Mouse (Mus musculus): ENCODE measurements around the gene Dock3. TPM values are rescaled to one million over a fixed set of nuclear protein-coding genes. Genes with fewer than 3 reads are reported as not detected.

Gene Dock3
- polyA plus RNA-seq, 1 experiment from 2014 or later = 0.57 TPM

DNA sequence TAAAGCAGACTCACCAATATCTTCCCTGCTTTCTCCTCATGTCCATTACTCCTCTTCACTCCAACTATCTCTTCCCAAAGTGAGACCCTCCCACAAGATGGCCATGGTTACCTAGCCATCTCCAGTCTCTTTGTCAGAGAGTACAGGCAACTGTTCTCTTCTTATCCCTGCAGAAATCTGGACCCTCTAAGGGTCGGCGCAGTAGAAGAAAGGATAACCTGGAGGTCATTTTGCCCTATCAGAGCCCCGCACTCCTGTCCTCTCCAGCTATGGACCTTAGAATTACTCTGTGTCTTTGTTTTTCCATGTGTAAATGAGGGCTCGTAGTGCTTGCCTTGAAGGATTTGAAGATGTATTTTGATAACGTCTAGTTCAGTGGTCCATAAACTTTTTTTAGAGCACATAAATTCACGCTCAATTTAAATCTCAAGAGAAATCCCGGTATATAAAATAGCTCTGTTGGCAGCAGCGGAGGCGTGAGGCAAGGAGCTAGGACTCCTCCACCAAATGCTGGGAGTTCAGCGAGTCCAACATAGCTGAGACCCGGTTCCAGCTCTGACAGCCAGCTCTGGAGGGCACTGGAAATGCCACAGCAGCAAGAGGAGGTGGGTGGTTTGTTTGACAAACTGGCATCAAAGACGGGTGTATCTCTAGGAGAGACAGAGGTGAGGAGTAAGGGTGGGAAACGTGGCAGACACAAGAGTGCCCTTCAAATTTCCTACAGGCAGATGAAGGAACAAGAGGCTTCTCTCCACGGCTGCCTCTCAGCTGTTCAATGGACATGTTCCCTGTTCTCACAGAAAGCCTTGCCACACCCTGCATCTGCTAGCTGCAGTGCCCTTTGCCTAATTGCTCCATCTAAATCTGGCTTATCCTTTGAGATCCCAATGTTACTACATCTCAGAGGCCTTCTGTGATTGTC is 19.0 kb upstream of the Dock3 start:
- H3K9ac ChIP-seq (ENCODE audit: low read length) = no peak overlapping the region
- no peaks in the 10 kb centered on the region for H3K4me1 ChIP-seq (replicated peaks; ENCODE audit: control insufficient read depth, insufficient read depth, low read length)
- ATAC-seq (replicated peaks; ENCODE audit: low FRiP score, low TSS enrichment, low read depth) (no peak), DNase-seq (ENCODE audit: low spot score) (no peak)
- 83% methylated on average over 14 of the region's 14 CpGs for WGBS
- no peak overlapping the region for H3K27ac ChIP-seq (ENCODE audit: low read depth)
- H3K4me2 ChIP-seq (ENCODE audit: low read length) = no peak overlapping the region
- no peak overlapping the region for H3K4me3 ChIP-seq (ENCODE audit: low read depth, low read length)
- H3K36me3 ChIP-seq (ENCODE audit: control insufficient read depth, insufficient read depth, low read length) = no peaks in the 10 kb centered on the region
- H3K27me3 ChIP-seq (replicated peaks; ENCODE audit: control insufficient read depth, insufficient read depth, low read length) = 0 out of 2 replicates have a peak, but pooled peaks cover 4% of the 10 kb centered on the region
- H3K9me3 ChIP-seq (ENCODE audit: control insufficient read depth, low read length) = no peaks in the 10 kb centered on the region

DNA sequence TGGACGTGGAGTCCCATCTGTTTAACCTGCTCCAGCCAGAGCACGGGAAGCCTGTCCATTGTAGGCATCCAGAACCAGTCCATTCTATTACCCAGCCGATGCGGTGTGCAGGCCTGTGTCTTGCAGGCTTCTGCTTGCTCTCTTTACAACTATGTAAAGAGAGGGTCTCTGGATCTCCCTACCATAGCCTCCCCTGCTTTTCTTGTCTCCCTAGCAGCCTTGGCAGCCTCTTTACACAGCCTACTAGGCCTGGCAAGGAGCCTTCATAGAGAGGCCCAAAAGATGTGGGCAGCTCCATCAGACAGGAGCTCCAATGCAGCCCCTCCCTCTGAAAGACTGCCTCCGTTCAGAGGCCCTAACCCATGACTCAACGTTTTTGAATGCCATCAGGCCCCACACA is 17.4 kb upstream of the Dock3 start:
- H3K4me2 ChIP-seq (ENCODE audit: low read length) = no peak overlapping the region
- H3K4me1 ChIP-seq (replicated peaks; ENCODE audit: control insufficient read depth, insufficient read depth, low read length) = no peaks in the 10 kb centered on the region
- WGBS = 69% methylated on average over 6 of the region's 6 CpGs
- H3K4me3 ChIP-seq (ENCODE audit: low read depth, low read length) = no peak overlapping the region
- no peaks in the 10 kb centered on the region for H3K9me3 ChIP-seq (ENCODE audit: control insufficient read depth, low read length)
- DNase-seq (ENCODE audit: low spot score) (no peak), ATAC-seq (replicated peaks; ENCODE audit: low FRiP score, low TSS enrichment, low read depth) (no peak)
- no peaks in the 10 kb centered on the region for H3K36me3 ChIP-seq (ENCODE audit: control insufficient read depth, insufficient read depth, low read length)
- no peak overlapping the region for H3K27ac ChIP-seq (ENCODE audit: low read depth)
- H3K27me3 ChIP-seq (replicated peaks; ENCODE audit: control insufficient read depth, insufficient read depth, low read length) = 0 out of 2 replicates have a peak, but pooled peaks cover 4% of the 10 kb centered on the region
- H3K9ac ChIP-seq (ENCODE audit: low read length) = no peak overlapping the region

DNA sequence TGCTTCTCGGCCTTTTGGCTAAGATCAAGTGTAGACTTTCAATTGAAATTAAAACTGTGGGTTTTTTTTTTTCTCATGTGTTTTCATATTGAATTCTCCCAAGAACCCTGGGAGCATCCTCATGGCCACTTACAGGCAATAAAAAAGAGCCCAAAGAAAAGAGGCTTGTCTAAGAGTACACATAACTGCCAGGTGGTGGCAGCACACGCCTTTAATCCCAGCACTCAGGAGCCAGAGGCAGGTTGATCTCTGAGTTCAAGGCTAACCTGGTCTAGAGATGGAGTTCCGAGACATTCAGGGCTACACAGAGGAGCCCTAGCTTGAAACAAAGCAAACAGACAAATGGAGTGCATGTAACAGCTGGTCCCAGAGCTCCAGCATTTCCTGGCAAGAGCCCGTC is 14.5 kb upstream of the Dock3 start:
- 56% methylated on average over 4 of the region's 4 CpGs for WGBS
- H3K4me1 ChIP-seq (replicated peaks; ENCODE audit: control insufficient read depth, insufficient read depth, low read length) = no peaks in the 10 kb centered on the region
- H3K9ac ChIP-seq (ENCODE audit: low read length) = no peak overlapping the region
- H3K27ac ChIP-seq (ENCODE audit: low read depth) = no peak overlapping the region
- ATAC-seq (replicated peaks; ENCODE audit: low FRiP score, low TSS enrichment, low read depth) (no peak), DNase-seq (ENCODE audit: low spot score) (peak; percentile 45)
- 0 out of 2 replicates have a peak, but pooled peaks cover 4% of the 10 kb centered on the region for H3K27me3 ChIP-seq (replicated peaks; ENCODE audit: control insufficient read depth, insufficient read depth, low read length)
- no peaks in the 10 kb centered on the region for H3K9me3 ChIP-seq (ENCODE audit: control insufficient read depth, low read length)
- H3K4me3 ChIP-seq (ENCODE audit: low read depth, low read length) = no peak overlapping the region
- H3K36me3 ChIP-seq (ENCODE audit: control insufficient read depth, insufficient read depth, low read length) = no peaks in the 10 kb centered on the region
- no peak overlapping the region for H3K4me2 ChIP-seq (ENCODE audit: low read length)

DNA sequence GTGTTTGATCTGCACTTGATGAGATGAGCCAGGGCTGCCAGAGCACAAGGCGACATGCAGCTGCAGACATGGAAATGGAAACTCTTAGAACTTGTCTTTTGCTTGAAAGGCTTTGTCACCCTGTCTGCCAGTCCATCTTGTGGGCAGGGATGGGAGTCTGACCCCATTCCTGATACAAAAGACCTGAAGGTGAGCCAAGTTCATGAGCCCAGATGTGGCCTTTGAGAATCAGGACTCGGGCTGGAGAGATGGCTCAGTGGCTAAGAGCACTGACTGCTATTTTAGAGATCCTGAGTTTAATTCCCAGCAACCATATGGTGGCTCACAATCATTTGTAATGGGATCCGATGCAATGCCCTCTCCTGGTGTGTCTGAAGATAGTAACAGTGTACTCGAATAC is 13.6 kb upstream of the Dock3 start:
- Histone ChIP-seq H3K4me2 (ENCODE audit: low read length) (no peak overlapping the region), H3K4me3 (ENCODE audit: low read depth, low read length) (no peak overlapping the region), H3K4me1 (replicated peaks; ENCODE audit: control insufficient read depth, insufficient read depth, low read length) (no peaks in the 10 kb centered on the region), H3K36me3 (ENCODE audit: control insufficient read depth, insufficient read depth, low read length) (no peaks in the 10 kb centered on the region), H3K9me3 (ENCODE audit: control insufficient read depth, low read length) (no peaks in the 10 kb centered on the region), H3K9ac (ENCODE audit: low read length) (no peak overlapping the region), H3K27me3 (replicated peaks; ENCODE audit: control insufficient read depth, insufficient read depth, low read length) (0 out of 2 replicates have a peak, but pooled peaks cover 4% of the 10 kb centered on the region), H3K27ac (ENCODE audit: low read depth) (no peak overlapping the region)
- no peak for ATAC-seq (replicated peaks; ENCODE audit: low FRiP score, low TSS enrichment, low read depth)
- WGBS = 82% methylated on average over 4 of the region's 4 CpGs
- DNase-seq (ENCODE audit: low spot score) = peak; percentile 33

DNA sequence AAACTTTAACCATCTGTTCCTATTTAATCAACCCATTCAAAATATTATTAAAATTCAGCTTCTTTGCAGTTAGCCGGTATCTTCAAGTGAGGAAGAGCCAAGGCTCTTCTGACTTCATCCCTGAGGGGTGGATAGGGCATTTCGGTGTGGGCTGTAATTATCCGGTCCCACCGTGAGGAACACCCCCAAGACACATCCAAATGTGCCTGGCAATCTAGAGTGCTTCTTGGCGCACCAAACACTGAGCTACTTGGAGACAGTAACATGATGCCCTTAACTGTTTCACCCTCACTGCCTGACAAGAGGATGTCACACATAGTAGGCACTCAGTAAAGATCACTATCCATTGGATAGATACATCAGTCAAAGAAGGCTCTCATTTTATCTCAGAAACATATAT is 4.4 kb upstream of the Dock3 start:
- ATAC-seq (replicated peaks; ENCODE audit: low FRiP score, low TSS enrichment, low read depth) (no peak), DNase-seq (ENCODE audit: low spot score) (no peak)
- H3K4me1 ChIP-seq (replicated peaks; ENCODE audit: control insufficient read depth, insufficient read depth, low read length) = peaks cover 5% of the 10 kb centered on the region; the same call in 1 of the 2 replicates
- H3K27me3 ChIP-seq (replicated peaks; ENCODE audit: control insufficient read depth, insufficient read depth, low read length) = peaks cover 77% of the 10 kb centered on the region
- no peak overlapping the region for H3K27ac ChIP-seq (ENCODE audit: low read depth)
- H3K36me3 ChIP-seq (ENCODE audit: control insufficient read depth, insufficient read depth, low read length) = no peaks in the 10 kb centered on the region
- no peak overlapping the region for H3K4me3 ChIP-seq (ENCODE audit: low read depth, low read length)
- H3K9ac ChIP-seq (ENCODE audit: low read length) = no peak overlapping the region
- 72% methylated on average over 5 of the region's 5 CpGs for WGBS
- no peaks in the 10 kb centered on the region for H3K9me3 ChIP-seq (ENCODE audit: control insufficient read depth, low read length)
- H3K4me2 ChIP-seq (ENCODE audit: low read length) = no peak overlapping the region

DNA sequence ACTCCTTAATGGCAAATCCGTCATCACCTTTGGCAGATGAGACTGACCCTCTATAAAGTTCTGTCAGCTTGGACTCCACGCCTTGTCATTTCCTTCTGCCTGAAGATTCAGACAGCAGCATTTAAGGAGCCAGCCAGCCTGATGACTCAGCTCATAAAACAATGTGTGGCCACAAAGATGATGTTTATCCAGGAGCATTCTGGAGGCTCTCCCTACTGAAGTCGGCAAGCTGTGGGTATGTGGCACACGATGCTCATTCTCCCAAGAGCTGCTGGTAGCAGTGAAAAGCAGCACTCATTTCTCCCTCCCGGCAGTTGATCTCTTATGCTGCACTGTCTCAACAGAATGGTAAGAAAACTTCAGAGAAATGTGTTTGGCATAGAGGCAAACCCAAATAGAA is 3.6 kb upstream of the Dock3 start:
- peaks cover 86% of the 10 kb centered on the region for H3K27me3 ChIP-seq (replicated peaks; ENCODE audit: control insufficient read depth, insufficient read depth, low read length)
- no peak for DNase-seq (ENCODE audit: low spot score)
- H3K4me3 ChIP-seq (ENCODE audit: low read depth, low read length) = no peak overlapping the region
- no peak for ATAC-seq (replicated peaks; ENCODE audit: low FRiP score, low TSS enrichment, low read depth)
- no peaks in the 10 kb centered on the region for H3K9me3 ChIP-seq (ENCODE audit: control insufficient read depth, low read length)
- H3K4me2 ChIP-seq (ENCODE audit: low read length) = no peak overlapping the region
- H3K27ac ChIP-seq (ENCODE audit: low read depth) = no peak overlapping the region
- no peak overlapping the region for H3K9ac ChIP-seq (ENCODE audit: low read length)
- peaks cover 7% of the 10 kb centered on the region; the same call in 1 of the 2 replicates for H3K4me1 ChIP-seq (replicated peaks; ENCODE audit: control insufficient read depth, insufficient read depth, low read length)
- 46% methylated on average over 5 of the region's 5 CpGs for WGBS
- no peaks in the 10 kb centered on the region for H3K36me3 ChIP-seq (ENCODE audit: control insufficient read depth, insufficient read depth, low read length)

DNA sequence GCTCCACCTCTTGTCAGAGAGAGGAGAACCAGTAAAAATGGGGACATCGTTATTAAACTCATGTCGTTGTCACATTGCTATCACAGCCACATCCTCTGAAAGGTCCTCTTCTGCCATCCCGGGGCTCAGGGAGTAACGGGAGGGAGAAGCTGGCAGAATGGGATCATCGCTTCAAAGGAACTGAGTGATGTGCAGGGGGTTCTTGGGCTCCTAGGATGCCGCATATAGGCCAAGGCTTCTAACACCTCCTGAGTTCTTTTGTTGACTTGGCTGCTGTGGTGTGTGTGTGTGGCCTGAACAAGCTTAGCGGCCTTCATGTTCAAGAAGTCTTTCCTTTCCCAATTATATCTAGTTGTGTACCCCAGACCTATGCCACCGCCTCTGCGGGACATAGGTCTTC is 431 bp upstream of the Dock3 start:
- WGBS = 26% methylated on average over 9 of the region's 9 CpGs
- Histone ChIP-seq H3K27ac (ENCODE audit: low read depth) (no peak overlapping the region), H3K9ac (ENCODE audit: low read length) (no peak overlapping the region; the same call in 1 of the 2 replicates), H3K4me2 (ENCODE audit: low read length) (peak overlapping the region; percentile 91), H3K27me3 (replicated peaks; ENCODE audit: control insufficient read depth, insufficient read depth, low read length) (peaks cover 99% of the 10 kb centered on the region), H3K4me1 (replicated peaks; ENCODE audit: control insufficient read depth, insufficient read depth, low read length) (peaks cover 7% of the 10 kb centered on the region; the same call in 1 of the 2 replicates), H3K4me3 (ENCODE audit: low read depth, low read length) (peak overlapping the region; percentile 50), H3K36me3 (ENCODE audit: control insufficient read depth, insufficient read depth, low read length) (no peaks in the 10 kb centered on the region), H3K9me3 (ENCODE audit: control insufficient read depth, low read length) (no peaks in the 10 kb centered on the region)
- ATAC-seq (replicated peaks; ENCODE audit: low FRiP score, low TSS enrichment, low read depth) (no peak), DNase-seq (ENCODE audit: low spot score) (no peak)

DNA sequence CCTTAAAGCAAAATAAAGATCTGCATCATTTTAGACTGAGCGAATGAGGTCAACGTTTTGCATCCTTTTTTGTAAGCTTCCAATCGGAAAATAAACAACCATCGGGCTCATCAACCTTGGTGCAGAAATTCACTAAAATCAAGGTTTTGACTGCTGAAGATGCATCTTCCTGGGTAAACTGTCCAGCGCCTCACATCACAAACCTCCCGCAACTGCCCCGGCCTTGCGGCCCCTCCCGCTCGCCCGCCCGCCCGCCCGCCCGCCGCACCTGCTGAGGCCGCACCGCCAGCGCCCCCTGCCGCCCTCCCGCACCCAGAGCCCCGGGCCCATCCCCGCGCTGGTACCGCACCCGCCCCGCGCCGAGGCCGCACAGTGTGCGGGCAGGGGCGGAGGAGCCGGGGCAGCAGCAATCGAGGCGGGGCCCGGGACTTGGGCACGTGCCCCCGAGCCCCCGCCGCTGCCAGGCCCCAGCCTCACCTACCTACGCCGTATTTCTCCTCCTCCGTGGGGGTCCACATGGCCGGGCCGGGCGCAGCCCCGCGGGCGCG is 644 bp downstream of the Dock3 start:
- 2% methylated on average over 32 of the region's 50 CpGs for WGBS
- peak overlapping the region; percentile 50 for H3K4me3 ChIP-seq (ENCODE audit: low read depth, low read length)
- ATAC-seq (replicated peaks; ENCODE audit: low FRiP score, low TSS enrichment, low read depth) (peak; percentile 68), DNase-seq (ENCODE audit: low spot score) (no peak)
- peaks cover 7% of the 10 kb centered on the region; the same call in 1 of the 2 replicates for H3K4me1 ChIP-seq (replicated peaks; ENCODE audit: control insufficient read depth, insufficient read depth, low read length)
- H3K9me3 ChIP-seq (ENCODE audit: control insufficient read depth, low read length) = no peaks in the 10 kb centered on the region
- no peak overlapping the region for H3K27ac ChIP-seq (ENCODE audit: low read depth)
- peaks cover 98% of the 10 kb centered on the region for H3K27me3 ChIP-seq (replicated peaks; ENCODE audit: control insufficient read depth, insufficient read depth, low read length)
- H3K9ac ChIP-seq (ENCODE audit: low read length) = peak overlapping the region; percentile 35; the same call in 1 of the 2 replicates
- no peaks in the 10 kb centered on the region for H3K36me3 ChIP-seq (ENCODE audit: control insufficient read depth, insufficient read depth, low read length)
- peak overlapping the region; percentile 91 for H3K4me2 ChIP-seq (ENCODE audit: low read length)

All from intestine, embryonic 14.5 days (tissue).